Comparison of ENCODE assay signal across 8 mouse cellular contexts in the genomic region with DNA sequence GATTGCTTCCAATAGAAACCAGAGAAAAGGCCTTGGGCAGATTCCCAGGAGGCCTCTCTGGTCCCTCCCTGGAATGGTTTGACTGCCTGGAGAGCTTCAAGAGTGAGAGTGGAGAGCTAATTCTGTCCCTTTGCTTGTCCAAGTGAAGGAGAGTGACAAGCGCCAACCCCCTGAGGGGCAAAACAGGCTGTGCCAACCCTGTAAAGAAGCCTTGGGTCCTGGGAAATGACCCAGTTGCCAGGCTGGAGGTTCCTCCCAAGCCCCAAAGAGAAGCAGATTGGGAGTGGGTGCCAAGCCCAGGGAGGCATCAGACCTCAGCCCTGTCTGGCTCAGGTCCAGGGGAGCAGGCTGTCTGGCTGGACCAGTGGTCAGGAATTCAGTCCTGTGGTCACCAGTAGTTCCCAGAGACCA. TPM values are rescaled to one million over a fixed set of nuclear protein-coding genes. Genes with fewer than 3 reads are reported as not detected.
A peak's percentile ranks its signal among the peaks of the same experiment; 100 is the strongest.
DNase-seq lines count a peak whose midpoint lies in the region; ATAC-seq and TF ChIP-seq lines count a peak whose summit lies in the region.

No protein-coding gene starts in this region.

- H3K9ac ChIP-seq in liver, adult 2 months (ENCODE audit: low read depth, low read length) = 0 out of 2 replicates have a peak overlapping the region, but pooled peaks have one; percentile 1
- no peak overlapping the region for H3K9ac ChIP-seq in liver, embryonic 11.5 days (ENCODE audit: low read depth, low read length)
- H3K9ac ChIP-seq in heart, adult 2 months (ENCODE audit: low read depth, low read length) = peak overlapping the region; percentile 68; the same call in 1 of the 2 replicates
- H3K9ac ChIP-seq in kidney, embryonic 14.5 days (ENCODE audit: low read depth, low read length) = peak overlapping the region; percentile 23; the same call in 1 of the 2 replicates

- peak; percentile 71 for DNase-seq in liver, adult 2 months (ENCODE audit: extremely low read depth, low read depth, low spot score)
- DNase-seq in liver, embryonic 11.5 days (ENCODE audit: low spot score) = no peak
- peak; percentile 81 to 84 for DNase-seq in cerebellum, postnatal 25 days
- peak; percentile 80 to 83 for DNase-seq in heart, adult 2 months
- DNase-seq in lung, adult 18-20 months = peak; percentile 82 to 84
- peak; percentile 47 for DNase-seq in right cerebral cortex, postnatal 25 days
- DNase-seq in spleen, adult 12 weeks (ENCODE audit: low spot score) = no peak

- no peak overlapping the region for H3K4me3 ChIP-seq in liver, adult 2 months (ENCODE audit: insufficient read depth, low read depth, low read length)
- no peak overlapping the region for H3K4me3 ChIP-seq in liver, embryonic 11.5 days (ENCODE audit: low read depth, low read length)
- H3K4me3 ChIP-seq in heart, adult 2 months = peak overlapping the region; percentile 2; the same call in 1 of the 2 replicates
- H3K4me3 ChIP-seq in kidney, embryonic 14.5 days (ENCODE audit: low read length) = no peak overlapping the region

- peaks cover 25% of the 10 kb centered on the region for H3K4me1 ChIP-seq in liver, adult 2 months (ENCODE audit: control insufficient read depth, insufficient read depth, low read length)
- H3K4me1 ChIP-seq in liver, embryonic 11.5 days (replicated peaks; ENCODE audit: control insufficient read depth, insufficient read depth, low read length) = peaks cover 13% of the 10 kb centered on the region
- H3K4me1 ChIP-seq in heart, adult 2 months (ENCODE audit: control insufficient read depth, insufficient read depth, low read length) = peaks cover 25% of the 10 kb centered on the region
- H3K4me1 ChIP-seq in kidney, embryonic 14.5 days (ENCODE audit: control insufficient read depth, insufficient read depth, low read length) = peaks cover 11% of the 10 kb centered on the region; the same call in 1 of the 2 replicates

- intact Hi-C loops in heart, adult 2 months (cut with DNase I) = loop anchor here (2.0 kb wide), 2 partner anchors 17 to 37 kb away; a partner anchor contains a TSS

- no peak for ATAC-seq in liver, embryonic 11.5 days (replicated peaks; ENCODE audit: low FRiP score)
- ATAC-seq in kidney, embryonic 14.5 days (ENCODE audit: low FRiP score, low TSS enrichment) = peak; percentile 13; the same call in 1 of the 2 replicates

- 0 out of 2 replicates have a peak, but pooled peaks have one; percentile 32 for TF ChIP-seq EP300 in heart, adult 2 months (IDR thresholded peaks at IDR 0.05; ENCODE audit: insufficient read depth, low read depth, low read length)

- WGBS in liver, adult 2 months = 52% methylated on average over 1 of the region's 1 CpGs
- WGBS in liver, embryonic 11.5 days = 87% methylated on average over 1 of the region's 1 CpGs
- 13% methylated on average over 1 of the region's 1 CpGs for WGBS in heart, adult 2 months
- 77% methylated on average over 1 of the region's 1 CpGs for WGBS in kidney, embryonic 14.5 days

- H3K4me2 ChIP-seq in liver, embryonic 11.5 days = no peak overlapping the region
- no peak overlapping the region; the same call in 1 of the 2 replicates for H3K4me2 ChIP-seq in kidney, embryonic 14.5 days (replicated peaks; ENCODE audit: low read depth, low read length)

- no peak for TF ChIP-seq POLR2A in liver, adult 2 months (IDR thresholded peaks at IDR 0.05; ENCODE audit: extremely low read depth, insufficient read depth, low read length)
- TF ChIP-seq POLR2A in heart, adult 2 months (IDR thresholded peaks at IDR 0.05; ENCODE audit: insufficient read depth, low read depth, low read length) = no peak

- H3K27ac ChIP-seq in liver, adult 2 months (replicated peaks; ENCODE audit: insufficient read depth, low read depth, low read length) = peak overlapping the region; percentile 70
- no peak overlapping the region for H3K27ac ChIP-seq in liver, embryonic 11.5 days (ENCODE audit: low read depth, low read length)
- H3K27ac ChIP-seq in heart, adult 2 months = peak overlapping the region; percentile 97
- H3K27ac ChIP-seq in kidney, embryonic 14.5 days (ENCODE audit: low read depth, low read length) = peak overlapping the region; percentile 87

- H3K36me3 ChIP-seq in liver, adult 2 months (ENCODE audit: control insufficient read depth, insufficient read depth, low read length) = peaks cover 28% of the 10 kb centered on the region
- peaks cover 5% of the 10 kb centered on the region; the same call in 1 of the 2 replicates for H3K36me3 ChIP-seq in liver, embryonic 11.5 days (ENCODE audit: control insufficient read depth, insufficient read depth, low read length)
- peaks cover 20% of the 10 kb centered on the region for H3K36me3 ChIP-seq in heart, adult 2 months (ENCODE audit: control insufficient read depth, insufficient read depth, low read length)
- peaks cover 30% of the 10 kb centered on the region for H3K36me3 ChIP-seq in kidney, embryonic 14.5 days (ENCODE audit: control insufficient read depth, insufficient read depth, low read length)

- no peaks in the 10 kb centered on the region for H3K27me3 ChIP-seq in liver, adult 2 months (ENCODE audit: control insufficient read depth, insufficient read depth, low read length)
- no peaks in the 10 kb centered on the region for H3K27me3 ChIP-seq in liver, embryonic 11.5 days (replicated peaks; ENCODE audit: control insufficient read depth, insufficient read depth, low read length)
- no peaks in the 10 kb centered on the region for H3K27me3 ChIP-seq in heart, adult 2 months (ENCODE audit: control insufficient read depth, insufficient read depth, low read length)
- no peaks in the 10 kb centered on the region for H3K27me3 ChIP-seq in kidney, embryonic 14.5 days (ENCODE audit: control insufficient read depth, insufficient read depth, low read length)

- TF ChIP-seq CTCF in liver, adult 2 months (IDR thresholded peaks at IDR 0.05; ENCODE audit: low read depth, low read length) = no peak
- TF ChIP-seq CTCF in heart, adult 2 months (IDR thresholded peaks at IDR 0.05) = no peak

- no peaks in the 10 kb centered on the region for H3K79me2 ChIP-seq in liver, adult 2 months (ENCODE audit: control insufficient read depth, insufficient read depth, low read length)
- no peaks in the 10 kb centered on the region for H3K79me2 ChIP-seq in heart, adult 2 months (replicated peaks; ENCODE audit: control insufficient read depth, insufficient read depth, low read length)

- no peaks in the 10 kb centered on the region for H3K9me3 ChIP-seq in liver, embryonic 11.5 days (ENCODE audit: control insufficient read depth, low read length)
- no peaks in the 10 kb centered on the region for H3K9me3 ChIP-seq in kidney, embryonic 14.5 days (ENCODE audit: control insufficient read depth, low read length)

RNA-seq across cellular contexts. Expression of a gene that starts 37.2 kb away (rescaled TPM):
- 85.5 and 109 TPM in 2 replicates for total RNA-seq in liver, adult 2 months (2014; rRNA removed)
- 225 and 231 TPM in 2 replicates for polyA plus RNA-seq in liver, adult 2 months (2012; rRNA removed)
- 42.9 and 45.3 TPM in 2 replicates for polyA plus RNA-seq in liver, embryonic 11.5 days (2014; fragmentation: Nextera tagmentation; extraction: Ambion mirVana)
- total RNA-seq in heart, adult 2 months (2021) = 100 to 1,000 TPM; 139 to 143 TPM
- 113 and 144 TPM in 2 replicates for polyA plus RNA-seq in heart, adult 2 months (2012; rRNA removed)
- polyA plus RNA-seq in kidney, embryonic 14.5 days (2014; fragmentation: Nextera tagmentation; extraction: Ambion mirVana) = 153 and 226 TPM in 2 replicates

Comparison
In these comparisons a context has a peak if more than half of its experiments do, and no peak if none do; other contexts are left out.
1. DNase-seq: peak in liver, adult 2 months (single experiment), cerebellum, postnatal 25 days (2 of 2), heart, adult 2 months (2 of 2), lung, adult 18-20 months (2 of 2) and right cerebral cortex, postnatal 25 days (single experiment); none in liver, embryonic 11.5 days (single experiment) and spleen, adult 12 weeks (single experiment).